Mouse (Mus musculus) limb, embryonic 10.5 days (tissue): ENCODE measurements around the gene Myo16. TPM values are rescaled to one million over a fixed set of nuclear protein-coding genes. Genes with fewer than 3 reads are reported as not detected.

ENCODE experiments used
- DNase-seq: peaks from one replicate; pipeline ENCODE4 v3.0.0-alpha.2; 2017; ENCODE audit warnings: low spot score
- H3K27ac ChIP-seq: fragments of 300-500 bp; sonication (generic); 2 replicates; pipeline ENCODE4 v1.5.1; 2016; ENCODE audit warnings: mild to moderate bottlenecking
- H3K27me3 ChIP-seq: fragments of 300-500 bp; sonication (generic); 2 replicates; pipeline ENCODE4 v1.6.1; 2016; ENCODE audit warnings: low read depth, mild to moderate bottlenecking; ENCODE audit not compliant: poor library complexity, severe bottlenecking
- H3K36me3 ChIP-seq: fragments of 300-500 bp; sonication (generic); 2 replicates; pipeline ENCODE4 v1.6.1; 2016; ENCODE audit warnings: mild to moderate bottlenecking, moderate library complexity
- H3K4me1 ChIP-seq: fragments of 300-500 bp; sonication (generic); 2 replicates; pipeline ENCODE4 v1.6.1; 2016
- H3K4me3 ChIP-seq: fragments of 300-500 bp; sonication (generic); 2 replicates; pipeline ENCODE4 v1.5.1; 2016; ENCODE audit warnings: mild to moderate bottlenecking, moderate library complexity
- H3K9me3 ChIP-seq: fragments of 300-500 bp; sonication (generic); replicated peaks from 2 replicates; pipeline ENCODE4 v1.6.1; 2016; ENCODE audit warnings: mild to moderate bottlenecking
- WGBS: fragments of 180-500 bp; shearing (Covaris S2); methylation state at CpG from one replicate; pipeline ENCODE4 v1.1.7; 2016; 5-methylcytosine and 5-hydroxymethylcytosine counted together
- polyA plus RNA-seq: library from polyadenylated mRNA; unstranded; fragments of >200 nt; fragmentation: Nextera tagmentation; extraction: Ambion mirVana; gene quantifications from 2 replicates; pipeline ENCODE4 v1.2.1, GENCODE M21; 2016

The Myo16 gene
- polyA plus RNA-seq, 1 experiment from 2014 or later: 0.20 TPM

GRCm38 (mm10) chr8:10256563-10256962 is 102.9 kb downstream of the Myo16 start:
- WGBS: 88% methylated on average over 3 of the region's 3 CpGs
- no peaks in the 10 kb centered on the region for H3K4me1 ChIP-seq
- no peaks in the 10 kb centered on the region for H3K9me3 ChIP-seq
- no peak for DNase-seq
- no peaks in the 10 kb centered on the region for H3K27me3 ChIP-seq
- H3K27ac ChIP-seq: no peak overlapping the region
- no peaks in the 10 kb centered on the region for H3K36me3 ChIP-seq
- H3K4me3 ChIP-seq: no peak overlapping the region

- H3K4me3 ChIP-seq: no peak overlapping the region
- no peaks in the 10 kb centered on the region for H3K36me3 ChIP-seq
- H3K9me3 ChIP-seq: no peaks in the 10 kb centered on the region
- H3K27ac ChIP-seq: no peak overlapping the region
- H3K4me1 ChIP-seq: no peaks in the 10 kb centered on the region
- 87% methylated on average over 4 of the region's 4 CpGs for WGBS
- H3K27me3 ChIP-seq: no peaks in the 10 kb centered on the region
- no peak for DNase-seq
These were observed 116.4 kb downstream of the Myo16 start for GRCm38 (mm10) chr8:10270094-10270493.

GRCm38 (mm10) chr8:10292600-10292999 is 138.9 kb downstream of the Myo16 start:
- Histone ChIP-seq H3K4me3 (no peak overlapping the region), H3K36me3 (no peaks in the 10 kb centered on the region), H3K4me1 (peaks cover 6% of the 10 kb centered on the region; the same call in 1 of the 2 replicates), H3K27ac (no peak overlapping the region), H3K9me3 (no peaks in the 10 kb centered on the region), H3K27me3 (no peaks in the 10 kb centered on the region)
- no peak for DNase-seq
- 72% methylated on average over 4 of the region's 4 CpGs for WGBS

- H3K36me3 ChIP-seq: no peaks in the 10 kb centered on the region
- H3K4me3 ChIP-seq: no peak overlapping the region
- no peak for DNase-seq
- H3K4me1 ChIP-seq: no peaks in the 10 kb centered on the region
- H3K27ac ChIP-seq: no peak overlapping the region
- H3K9me3 ChIP-seq: no peaks in the 10 kb centered on the region
- WGBS: 58% methylated on average over 3 of the region's 3 CpGs
- no peaks in the 10 kb centered on the region for H3K27me3 ChIP-seq
These were observed 147.1 kb downstream of the Myo16 start for GRCm38 (mm10) chr8:10300797-10301196.

GRCm38 (mm10) chr8:10303061-10303460 is 149.3 kb downstream of the Myo16 start:
- 78% methylated on average over 4 of the region's 4 CpGs for WGBS
- no peak for DNase-seq
- H3K27ac ChIP-seq: no peak overlapping the region
- peaks cover 17% of the 10 kb centered on the region; the same call in 1 of the 2 replicates for H3K4me1 ChIP-seq
- H3K4me3 ChIP-seq: no peak overlapping the region
- no peaks in the 10 kb centered on the region for H3K27me3 ChIP-seq
- no peaks in the 10 kb centered on the region for H3K36me3 ChIP-seq
- no peaks in the 10 kb centered on the region for H3K9me3 ChIP-seq

GRCm38 (mm10) chr8:10303992-10304391 is 150.3 kb downstream of the Myo16 start:
- Histone ChIP-seq H3K9me3 (no peaks in the 10 kb centered on the region), H3K27me3 (no peaks in the 10 kb centered on the region), H3K4me3 (no peak overlapping the region), H3K36me3 (no peaks in the 10 kb centered on the region), H3K27ac (no peak overlapping the region), H3K4me1 (peaks cover 21% of the 10 kb centered on the region)
- no peak for DNase-seq
- 91% methylated on average over 3 of the region's 3 CpGs for WGBS

GRCm38 (mm10) chr8:10304721-10305120 is 151.0 kb downstream of the Myo16 start:
- no peaks in the 10 kb centered on the region for H3K36me3 ChIP-seq
- no peaks in the 10 kb centered on the region for H3K9me3 ChIP-seq
- no peak overlapping the region for H3K27ac ChIP-seq
- peaks cover 21% of the 10 kb centered on the region for H3K4me1 ChIP-seq
- WGBS: 83% methylated on average over 1 of the region's 1 CpGs
- H3K4me3 ChIP-seq: no peak overlapping the region
- no peak for DNase-seq
- H3K27me3 ChIP-seq: no peaks in the 10 kb centered on the region

- no peaks in the 10 kb centered on the region for H3K27me3 ChIP-seq
- no peaks in the 10 kb centered on the region for H3K36me3 ChIP-seq
- no peak overlapping the region for H3K27ac ChIP-seq
- H3K4me1 ChIP-seq: peaks cover 21% of the 10 kb centered on the region
- no peaks in the 10 kb centered on the region for H3K9me3 ChIP-seq
- H3K4me3 ChIP-seq: no peak overlapping the region
- 37% methylated on average over 6 of the region's 6 CpGs for WGBS
- DNase-seq: no peak
These were observed 153.6 kb downstream of the Myo16 start for GRCm38 (mm10) chr8:10307345-10307744.

GRCm38 (mm10) chr8:10307770-10308476 is 154.2 kb downstream of the Myo16 start:
- Histone ChIP-seq H3K4me3 (no peak overlapping the region), H3K36me3 (no peaks in the 10 kb centered on the region), H3K27me3 (no peaks in the 10 kb centered on the region), H3K27ac (0 out of 2 replicates have a peak overlapping the region, but pooled peaks have one; percentile 6), H3K9me3 (no peaks in the 10 kb centered on the region), H3K4me1 (peaks cover 21% of the 10 kb centered on the region)
- no peak for DNase-seq
- WGBS: 62% methylated on average over 12 of the region's 12 CpGs

- peaks cover 21% of the 10 kb centered on the region for H3K4me1 ChIP-seq
- H3K4me3 ChIP-seq: no peak overlapping the region
- no peak overlapping the region for H3K27ac ChIP-seq
- no peaks in the 10 kb centered on the region for H3K36me3 ChIP-seq
- WGBS: 86% methylated on average over 2 of the region's 2 CpGs
- H3K9me3 ChIP-seq: no peaks in the 10 kb centered on the region
- no peaks in the 10 kb centered on the region for H3K27me3 ChIP-seq
- no peak for DNase-seq
These were observed 156.8 kb downstream of the Myo16 start for GRCm38 (mm10) chr8:10310470-10310869.

- WGBS: 77% methylated on average over 10 of the region's 10 CpGs
- Histone ChIP-seq H3K4me3 (no peak overlapping the region), H3K27me3 (no peaks in the 10 kb centered on the region), H3K27ac (no peak overlapping the region), H3K36me3 (no peaks in the 10 kb centered on the region), H3K4me1 (peaks cover 17% of the 10 kb centered on the region), H3K9me3 (no peaks in the 10 kb centered on the region)
- no peak for DNase-seq
These were observed 158.6 kb downstream of the Myo16 start for GRCm38 (mm10) chr8:10312316-10312715.

GRCm38 (mm10) chr8:10316201-10316600 is 162.5 kb downstream of the Myo16 start:
- Histone ChIP-seq H3K27ac (no peak overlapping the region), H3K36me3 (no peaks in the 10 kb centered on the region), H3K4me3 (no peak overlapping the region), H3K9me3 (no peaks in the 10 kb centered on the region), H3K4me1 (peaks cover 5% of the 10 kb centered on the region; the same call in 1 of the 2 replicates), H3K27me3 (no peaks in the 10 kb centered on the region)
- WGBS: 46% methylated on average over 5 of the region's 5 CpGs
- DNase-seq: no peak

- H3K27me3 ChIP-seq: no peaks in the 10 kb centered on the region
- H3K36me3 ChIP-seq: no peaks in the 10 kb centered on the region
- H3K4me3 ChIP-seq: no peak overlapping the region
- H3K4me1 ChIP-seq: peaks cover 5% of the 10 kb centered on the region; the same call in 1 of the 2 replicates
- H3K27ac ChIP-seq: no peak overlapping the region
- 89% methylated on average over 7 of the region's 7 CpGs for WGBS
- H3K9me3 ChIP-seq: no peaks in the 10 kb centered on the region
- no peak for DNase-seq
These were observed 164.4 kb downstream of the Myo16 start for GRCm38 (mm10) chr8:10318103-10318502.

GRCm38 (mm10) chr8:10350451-10350850 is 196.7 kb downstream of the Myo16 start:
- Histone ChIP-seq H3K4me3 (no peak overlapping the region), H3K4me1 (peaks cover 4% of the 10 kb centered on the region), H3K27ac (no peak overlapping the region), H3K27me3 (no peaks in the 10 kb centered on the region), H3K36me3 (no peaks in the 10 kb centered on the region), H3K9me3 (no peaks in the 10 kb centered on the region)
- DNase-seq: no peak
- WGBS: 91% methylated on average over 1 of the region's 1 CpGs
